Mouse (Mus musculus): ENCODE results near the gene Gramd4. TPM values are rescaled to one million over a fixed set of nuclear protein-coding genes. Genes with fewer than 3 reads are reported as not detected.

The Gramd4 gene
- polyA plus RNA-seq, 1 experiment, result 15.0 TPM

- Histone ChIP-seq H3K36me3 (ENCODE audit: control insufficient read depth, insufficient read depth) (no peaks in the 10 kb centered on the region), H3K27me3 (ENCODE audit: control insufficient read depth, insufficient read depth, insufficient read length) (no peaks in the 10 kb centered on the region), H3K4me3 (no peak overlapping the region), H3K79me2 (ENCODE audit: control insufficient read depth, insufficient read depth) (peaks cover 42% of the 10 kb centered on the region), H3ac (ENCODE audit: control insufficient read depth, insufficient read length) (no peak overlapping the region), H3K4me2 (ENCODE audit: low read depth) (peak overlapping the region; percentile 44)
- TF ChIP-seq POLR2A (IDR thresholded peaks at IDR 0.05; ENCODE audit: insufficient read length, low read depth) (no peak), MYOD1 (IDR thresholded peaks at IDR 0.05; ENCODE audit: control insufficient read depth in 1 of 3, insufficient read length in 2 of 3, low read depth in 2 of 3) (no peak), E2F4 (IDR thresholded peaks at IDR 0.05; ENCODE audit: insufficient read depth) (no peak), CEBPB (IDR thresholded peaks at IDR 0.05; ENCODE audit: insufficient read depth, poor library complexity, severe bottlenecking) (no peak), MYOG (IDR thresholded peaks at IDR 0.05; ENCODE audit: control insufficient read depth in 1 of 3, insufficient read depth in 1 of 3, insufficient read length in 2 of 3, low read depth in 2 of 3) (no peak), SRF (IDR thresholded peaks at IDR 0.05; ENCODE audit: control insufficient read depth, insufficient read length, low read depth) (no peak), MAX (IDR thresholded peaks at IDR 0.05; ENCODE audit: low read depth) (no peak), REST (IDR thresholded peaks at IDR 0.05; ENCODE audit: insufficient read depth, insufficient read length) (no peak), POLR2AphosphoS2 (IDR thresholded peaks at IDR 0.05; ENCODE audit: insufficient read length, low read depth) (no peak), TCF3 (IDR thresholded peaks at IDR 0.05; ENCODE audit: insufficient read length, low read depth) (no peak), USF1 (IDR thresholded peaks at IDR 0.05; ENCODE audit: low read depth) (no peak), TCF12 (IDR thresholded peaks at IDR 0.05; ENCODE audit: insufficient read depth, poor library complexity, severe bottlenecking) (no peak)
Measured at GRCm38 (mm10) chr15:86079467-86079866, 22.0 kb downstream of the Gramd4 start.

GRCm38 (mm10) chr15:86079876-86080275 lies 22.4 kb downstream of the Gramd4 start:
- no peak overlapping the region for H3ac ChIP-seq (ENCODE audit: control insufficient read depth, insufficient read length)
- peaks cover 46% of the 10 kb centered on the region for H3K79me2 ChIP-seq (ENCODE audit: control insufficient read depth, insufficient read depth)

GRCm38 (mm10) chr15:86080408-86080807 lies 22.9 kb downstream of the Gramd4 start:
- Histone ChIP-seq H3K4me3 (no peak overlapping the region), H3K79me2 (ENCODE audit: control insufficient read depth, insufficient read depth) (peaks cover 50% of the 10 kb centered on the region), H3K27me3 (ENCODE audit: control insufficient read depth, insufficient read depth, insufficient read length) (no peaks in the 10 kb centered on the region), H3K4me2 (ENCODE audit: low read depth) (peak overlapping the region; percentile 44), H3K36me3 (ENCODE audit: control insufficient read depth, insufficient read depth) (no peaks in the 10 kb centered on the region), H3ac (ENCODE audit: control insufficient read depth, insufficient read length) (no peak overlapping the region)
- no peak for TF ChIP-seq POLR2A (IDR thresholded peaks at IDR 0.05; ENCODE audit: insufficient read length, low read depth)
- no peak for TF ChIP-seq TCF12 (IDR thresholded peaks at IDR 0.05; ENCODE audit: insufficient read depth, poor library complexity, severe bottlenecking)

More at GRCm38 (mm10) chr15:86079876-86080275, 22.4 kb downstream of the Gramd4 start:
- no peak for TF ChIP-seq POLR2A (IDR thresholded peaks at IDR 0.05; ENCODE audit: insufficient read length, low read depth)
- no peak for TF ChIP-seq MYOG (IDR thresholded peaks at IDR 0.05; ENCODE audit: control insufficient read depth in 1 of 3, insufficient read depth in 1 of 3, insufficient read length in 2 of 3, low read depth in 2 of 3)
- no peak for TF ChIP-seq E2F4 (IDR thresholded peaks at IDR 0.05; ENCODE audit: insufficient read depth)
- TF ChIP-seq USF1 (IDR thresholded peaks at IDR 0.05; ENCODE audit: low read depth), result no peak
- TF ChIP-seq TCF3 (IDR thresholded peaks at IDR 0.05; ENCODE audit: insufficient read length, low read depth), result no peak
- no peak for TF ChIP-seq SRF (IDR thresholded peaks at IDR 0.05; ENCODE audit: control insufficient read depth, insufficient read length, low read depth)
- no peak for TF ChIP-seq MAX (IDR thresholded peaks at IDR 0.05; ENCODE audit: low read depth)
- TF ChIP-seq POLR2AphosphoS2 (IDR thresholded peaks at IDR 0.05; ENCODE audit: insufficient read length, low read depth), result no peak
- TF ChIP-seq REST (IDR thresholded peaks at IDR 0.05; ENCODE audit: insufficient read depth, insufficient read length), result no peak
- no peak for TF ChIP-seq MYOD1 (IDR thresholded peaks at IDR 0.05; ENCODE audit: control insufficient read depth in 1 of 3, insufficient read length in 2 of 3, low read depth in 2 of 3)
- TF ChIP-seq CEBPB (IDR thresholded peaks at IDR 0.05; ENCODE audit: insufficient read depth, poor library complexity, severe bottlenecking), result no peak
- no peak for TF ChIP-seq TCF12 (IDR thresholded peaks at IDR 0.05; ENCODE audit: insufficient read depth, poor library complexity, severe bottlenecking)
- H3K4me2 ChIP-seq (ENCODE audit: low read depth), result peak overlapping the region; percentile 44
- no peaks in the 10 kb centered on the region for H3K36me3 ChIP-seq (ENCODE audit: control insufficient read depth, insufficient read depth)
- H3K4me3 ChIP-seq, result no peak overlapping the region
- H3K27me3 ChIP-seq (ENCODE audit: control insufficient read depth, insufficient read depth, insufficient read length), result no peaks in the 10 kb centered on the region

- no peaks in the 10 kb centered on the region for H3K27me3 ChIP-seq (ENCODE audit: control insufficient read depth, insufficient read depth, insufficient read length)
- peak overlapping the region; percentile 15 for H3K4me2 ChIP-seq (ENCODE audit: low read depth)
- no peak overlapping the region for H3K4me3 ChIP-seq
- no peak overlapping the region for H3ac ChIP-seq (ENCODE audit: control insufficient read depth, insufficient read length)
- peaks cover 47% of the 10 kb centered on the region for H3K79me2 ChIP-seq (ENCODE audit: control insufficient read depth, insufficient read depth)
- H3K36me3 ChIP-seq (ENCODE audit: control insufficient read depth, insufficient read depth), result no peaks in the 10 kb centered on the region
- TF ChIP-seq POLR2AphosphoS2 (IDR thresholded peaks at IDR 0.05; ENCODE audit: insufficient read length, low read depth), result no peak
- TF ChIP-seq TCF3 (IDR thresholded peaks at IDR 0.05; ENCODE audit: insufficient read length, low read depth), result no peak
- TF ChIP-seq E2F4 (IDR thresholded peaks at IDR 0.05; ENCODE audit: insufficient read depth), result no peak
- no peak for TF ChIP-seq MAX (IDR thresholded peaks at IDR 0.05; ENCODE audit: low read depth)
- TF ChIP-seq MYOD1 (IDR thresholded peaks at IDR 0.05; ENCODE audit: control insufficient read depth in 1 of 3, insufficient read length in 2 of 3, low read depth in 2 of 3), result no peak
- TF ChIP-seq CEBPB (IDR thresholded peaks at IDR 0.05; ENCODE audit: insufficient read depth, poor library complexity, severe bottlenecking), result no peak
- no peak for TF ChIP-seq MYOG (IDR thresholded peaks at IDR 0.05; ENCODE audit: control insufficient read depth in 1 of 3, insufficient read depth in 1 of 3, insufficient read length in 2 of 3, low read depth in 2 of 3)
- TF ChIP-seq USF1 (IDR thresholded peaks at IDR 0.05; ENCODE audit: low read depth), result no peak
- no peak for TF ChIP-seq SRF (IDR thresholded peaks at IDR 0.05; ENCODE audit: control insufficient read depth, insufficient read length, low read depth)
- TF ChIP-seq POLR2A (IDR thresholded peaks at IDR 0.05; ENCODE audit: insufficient read length, low read depth), result no peak
- no peak for TF ChIP-seq REST (IDR thresholded peaks at IDR 0.05; ENCODE audit: insufficient read depth, insufficient read length)
- no peak for TF ChIP-seq TCF12 (IDR thresholded peaks at IDR 0.05; ENCODE audit: insufficient read depth, poor library complexity, severe bottlenecking)
Measured at GRCm38 (mm10) chr15:86081654-86082053, 24.2 kb downstream of the Gramd4 start.

GRCm38 (mm10) chr15:86082551-86082961 lies 25.1 kb downstream of the Gramd4 start:
- Histone ChIP-seq H3ac (ENCODE audit: control insufficient read depth, insufficient read length) (no peak overlapping the region), H3K36me3 (ENCODE audit: control insufficient read depth, insufficient read depth) (no peaks in the 10 kb centered on the region), H3K79me2 (ENCODE audit: control insufficient read depth, insufficient read depth) (peaks cover 42% of the 10 kb centered on the region), H3K27me3 (ENCODE audit: control insufficient read depth, insufficient read depth, insufficient read length) (no peaks in the 10 kb centered on the region), H3K4me2 (ENCODE audit: low read depth) (no peak overlapping the region), H3K4me3 (no peak overlapping the region)
- no peak for TF ChIP-seq E2F4 (IDR thresholded peaks at IDR 0.05; ENCODE audit: insufficient read depth)
- no peak for TF ChIP-seq TCF12 (IDR thresholded peaks at IDR 0.05; ENCODE audit: insufficient read depth, poor library complexity, severe bottlenecking)
- no peak for TF ChIP-seq MYOG (IDR thresholded peaks at IDR 0.05; ENCODE audit: control insufficient read depth in 1 of 3, insufficient read depth in 1 of 3, insufficient read length in 2 of 3, low read depth in 2 of 3)
- TF ChIP-seq SRF (IDR thresholded peaks at IDR 0.05; ENCODE audit: control insufficient read depth, insufficient read length, low read depth), result no peak
- no peak for TF ChIP-seq POLR2AphosphoS2 (IDR thresholded peaks at IDR 0.05; ENCODE audit: insufficient read length, low read depth)
- TF ChIP-seq CEBPB (IDR thresholded peaks at IDR 0.05; ENCODE audit: insufficient read depth, poor library complexity, severe bottlenecking), result no peak
- TF ChIP-seq TCF3 (IDR thresholded peaks at IDR 0.05; ENCODE audit: insufficient read length, low read depth), result no peak
- no peak for TF ChIP-seq MYOD1 (IDR thresholded peaks at IDR 0.05; ENCODE audit: control insufficient read depth in 1 of 3, insufficient read length in 2 of 3, low read depth in 2 of 3)
- no peak for TF ChIP-seq POLR2A (IDR thresholded peaks at IDR 0.05; ENCODE audit: insufficient read length, low read depth)
- no peak for TF ChIP-seq USF1 (IDR thresholded peaks at IDR 0.05; ENCODE audit: low read depth)

All from myocyte (in vitro differentiated cells).